Mouse (Mus musculus) liver, embryonic 11.5 days (tissue): ENCODE results near the gene Lamb1. TPM values are rescaled to one million over a fixed set of nuclear protein-coding genes. Genes with fewer than 3 reads are reported as not detected.

ENCODE experiments used
- ATAC-seq: fragments of 200-750 bp; cut with Nextera tagmentation; replicated peaks from 2 replicates; pipeline ENCODE4 v1.8.0; 2017; ENCODE audit warnings: moderate number of reproducible peaks, mild to moderate bottlenecking, moderate TSS enrichment, moderate library complexity; ENCODE audit not compliant: low FRiP score
- DNase-seq: peaks from one replicate; pipeline ENCODE4 v3.0.0-alpha.2; 2017; ENCODE audit warnings: low spot score
- H3K27ac ChIP-seq: fragments of 300-500 bp; sonication (generic); 2 replicates; pipeline ENCODE4 v1.5.1; 2014; ENCODE audit warnings: mild to moderate bottlenecking, low read depth, low read length, control low read depth
- H3K27me3 ChIP-seq: fragments of 300-500 bp; sonication (generic); replicated peaks from 2 replicates; pipeline ENCODE4 v1.6.1; 2014; ENCODE audit warnings: low read length, mixed read lengths; ENCODE audit not compliant: control insufficient read depth, insufficient read depth
- H3K36me3 ChIP-seq: fragments of 300-500 bp; sonication (generic); 2 replicates; pipeline ENCODE4 v1.6.1; 2014; ENCODE audit warnings: mild to moderate bottlenecking, low read length, moderate library complexity, mixed read lengths; ENCODE audit not compliant: control insufficient read depth, insufficient read depth
- H3K4me1 ChIP-seq: fragments of 300-500 bp; sonication (generic); replicated peaks from 2 replicates; pipeline ENCODE4 v1.6.1; 2014; ENCODE audit warnings: low read length, mixed read lengths; ENCODE audit not compliant: control insufficient read depth, insufficient read depth
- H3K4me2 ChIP-seq: fragments of 300-500 bp; sonication (generic); 2 replicates; pipeline ENCODE4 v1.6.1; 2014; ENCODE audit warnings: mild to moderate bottlenecking, control low read depth, moderate library complexity
- H3K4me3 ChIP-seq: fragments of 300-500 bp; sonication (generic); 2 replicates; pipeline ENCODE4 v1.5.1; 2014; ENCODE audit warnings: low read depth, low read length, control low read depth
- H3K9ac ChIP-seq: fragments of 300-500 bp; sonication (generic); 2 replicates; pipeline ENCODE4 v1.6.1; 2014; ENCODE audit warnings: low read depth, low read length, control low read depth
- H3K9me3 ChIP-seq: fragments of 300-500 bp; sonication (generic); 2 replicates; pipeline ENCODE4 v1.6.1; 2016; ENCODE audit warnings: low read length, inconsistent platforms, mixed read lengths; ENCODE audit not compliant: control insufficient read depth
- WGBS: fragments of 180-500 bp; shearing (Covaris S2); extraction: QIAGEN DNeasy Blood & Tissue Kit; methylation state at CpG from one replicate; pipeline ENCODE4 v1.1.7; 2014; 5-methylcytosine and 5-hydroxymethylcytosine counted together
- polyA plus RNA-seq: library from polyadenylated mRNA; unstranded; fragments of >200 nt; fragmentation: Nextera tagmentation; extraction: Ambion mirVana; gene quantifications from 2 replicates; pipeline ENCODE4 v1.2.1, GENCODE M21; 2014

Lamb1 gene
- polyA plus RNA-seq, 1 experiment from 2014 or later = 17.0 TPM

DNA sequence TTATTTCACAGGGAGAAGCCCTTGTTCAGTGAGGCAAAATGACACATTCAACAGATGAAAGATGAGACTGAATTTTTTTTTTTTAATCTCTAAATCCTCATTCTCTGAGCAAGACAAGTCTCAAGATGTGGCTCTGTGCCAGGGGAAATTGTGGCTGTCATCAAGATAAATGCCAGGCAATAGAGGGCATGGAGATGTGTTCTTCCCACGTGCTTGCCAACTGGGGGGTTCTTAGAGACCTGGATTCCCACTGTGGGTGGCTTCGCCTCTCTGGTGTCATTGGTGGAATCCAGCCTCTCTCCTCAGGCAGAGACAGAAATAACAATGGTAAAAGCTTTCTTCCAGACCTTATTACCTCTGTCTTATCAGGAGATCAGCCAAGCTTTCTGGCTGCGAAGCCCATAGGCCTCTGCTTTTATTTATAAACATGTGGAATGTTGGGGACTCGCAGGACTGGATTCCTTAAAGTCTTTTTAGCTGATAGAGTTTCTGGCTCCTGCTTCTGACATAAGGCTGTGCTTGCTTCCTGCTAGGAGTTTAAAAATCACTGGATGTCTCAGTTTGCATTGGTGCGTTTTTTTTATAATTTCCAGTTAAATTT, 41.1 kb downstream of the Lamb1 start:
- H3K27ac ChIP-seq = no peak overlapping the region

DNA sequence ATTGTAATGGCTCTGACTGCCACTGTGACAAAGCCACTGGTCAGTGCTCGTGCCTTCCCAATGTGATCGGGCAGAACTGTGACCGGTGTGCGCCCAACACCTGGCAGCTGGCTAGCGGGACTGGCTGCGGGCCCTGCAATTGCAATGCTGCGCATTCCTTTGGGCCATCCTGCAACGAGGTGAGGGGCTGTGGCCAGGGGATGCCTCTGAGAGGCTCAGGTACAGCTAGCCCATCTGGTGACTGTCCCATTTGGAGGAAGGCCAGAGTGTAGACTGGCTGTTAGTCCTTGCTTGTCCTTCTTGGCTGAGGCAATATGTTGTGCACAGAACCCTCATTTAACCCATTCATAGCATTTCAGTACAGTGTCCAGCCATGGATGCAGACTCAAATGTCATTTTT, 42.0 kb downstream of the Lamb1 start:
- DNase-seq = no peak
- Histone ChIP-seq H3K9ac (no peak overlapping the region), H3K9me3 (no peaks in the 10 kb centered on the region), H3K27me3 (no peaks in the 10 kb centered on the region), H3K4me2 (no peak overlapping the region), H3K4me1 (no peaks in the 10 kb centered on the region), H3K4me3 (no peak overlapping the region), H3K27ac (no peak overlapping the region), H3K36me3 (peaks cover 3% of the 10 kb centered on the region)
- ATAC-seq = no peak
- WGBS = 88% methylated on average over 8 of the region's 8 CpGs

More for the DNA sequence above, 41.1 kb downstream of the Lamb1 start:
- no peak overlapping the region for H3K4me2 ChIP-seq
- no peaks in the 10 kb centered on the region for H3K9me3 ChIP-seq
- peaks cover 3% of the 10 kb centered on the region for H3K36me3 ChIP-seq
- H3K4me1 ChIP-seq = no peaks in the 10 kb centered on the region
- H3K27me3 ChIP-seq = no peaks in the 10 kb centered on the region
- 70% methylated on average over 5 of the region's 5 CpGs for WGBS
- H3K4me3 ChIP-seq = no peak overlapping the region
- no peak for ATAC-seq
- H3K9ac ChIP-seq = no peak overlapping the region
- DNase-seq = no peak

DNA sequence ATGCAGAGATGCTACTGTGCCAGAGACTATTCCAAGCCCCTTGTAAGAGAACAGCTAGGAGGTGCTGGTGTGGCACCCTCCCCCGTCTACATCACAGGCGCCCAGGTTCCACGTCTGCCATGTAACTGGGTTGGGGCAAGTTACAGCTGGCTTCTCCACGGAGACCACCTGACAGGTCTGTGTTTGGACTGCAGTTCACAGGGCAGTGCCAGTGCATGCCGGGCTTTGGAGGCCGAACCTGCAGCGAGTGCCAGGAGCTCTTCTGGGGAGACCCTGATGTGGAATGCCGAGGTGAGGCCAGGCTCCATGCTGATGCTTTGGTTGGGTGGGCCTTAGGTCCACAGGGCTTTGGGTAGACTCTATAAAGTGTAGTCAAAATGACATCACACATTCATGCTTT, 42.7 kb downstream of the Lamb1 start:
- Histone ChIP-seq H3K4me3 (no peak overlapping the region), H3K9me3 (no peaks in the 10 kb centered on the region), H3K9ac (no peak overlapping the region), H3K27ac (no peak overlapping the region), H3K27me3 (no peaks in the 10 kb centered on the region), H3K4me1 (no peaks in the 10 kb centered on the region), H3K4me2 (no peak overlapping the region), H3K36me3 (peaks cover 3% of the 10 kb centered on the region)
- 92% methylated on average over 8 of the region's 8 CpGs for WGBS
- ATAC-seq (no peak), DNase-seq (no peak)

DNA sequence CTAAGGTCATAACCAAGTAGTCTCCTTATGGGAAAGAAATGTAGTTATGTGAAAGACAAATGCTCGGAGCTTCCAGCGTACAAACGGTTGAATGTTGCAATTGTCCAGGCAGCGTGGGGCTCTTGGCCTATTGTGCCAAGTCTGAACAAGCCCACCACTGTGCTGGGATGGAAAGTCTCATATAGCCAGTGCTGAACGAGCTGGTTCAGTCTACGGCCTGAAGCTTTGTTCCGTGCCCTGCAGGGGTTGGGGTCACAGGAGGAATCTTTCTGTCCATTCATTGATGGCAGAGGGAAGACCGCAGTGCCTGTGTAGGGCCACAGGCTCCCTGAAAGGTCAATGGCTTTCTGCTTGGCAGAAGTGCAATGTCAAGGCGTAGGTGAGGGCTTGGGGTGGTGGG, 45.7 kb downstream of the Lamb1 start:
- ATAC-seq (no peak), DNase-seq (no peak)
- Histone ChIP-seq H3K36me3 (peaks cover 15% of the 10 kb centered on the region), H3K27me3 (no peaks in the 10 kb centered on the region), H3K4me2 (no peak overlapping the region), H3K9ac (no peak overlapping the region), H3K27ac (no peak overlapping the region), H3K4me1 (no peaks in the 10 kb centered on the region), H3K4me3 (no peak overlapping the region), H3K9me3 (no peaks in the 10 kb centered on the region)
- WGBS = 83% methylated on average over 9 of the region's 9 CpGs

DNA sequence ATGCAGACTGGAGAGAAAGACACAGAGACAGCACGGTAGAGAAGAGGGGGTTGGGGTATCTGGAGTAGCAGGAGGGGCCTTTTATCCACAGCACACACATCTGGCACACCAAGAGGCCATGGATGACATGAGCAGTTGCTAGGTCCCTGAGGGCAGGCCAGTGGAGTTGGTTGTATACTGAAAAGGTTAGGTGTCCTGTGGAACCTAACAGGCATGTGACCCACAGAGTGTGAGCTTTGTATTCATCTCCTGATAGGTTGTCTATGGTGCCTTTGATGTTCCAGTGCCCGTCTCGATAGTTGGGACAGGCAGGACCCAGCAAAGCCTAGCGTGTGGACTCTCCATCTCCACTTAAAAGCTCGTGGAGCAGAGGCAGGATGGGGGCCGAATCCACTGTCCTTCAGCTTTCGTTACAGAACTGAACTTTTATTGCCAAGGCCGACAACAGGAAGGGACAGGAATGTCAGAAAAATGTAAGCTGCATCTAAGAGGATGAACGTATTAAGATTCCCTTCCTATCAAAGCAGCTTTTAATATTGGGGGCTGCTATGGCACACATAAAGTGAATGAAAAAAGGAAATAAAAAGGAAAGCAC, 46.7 kb downstream of the Lamb1 start:
- DNase-seq = no peak
- H3K9ac ChIP-seq = no peak overlapping the region
- H3K9me3 ChIP-seq = no peaks in the 10 kb centered on the region
- WGBS = 82% methylated on average over 9 of the region's 9 CpGs
- no peaks in the 10 kb centered on the region for H3K4me1 ChIP-seq
- ATAC-seq = no peak
- H3K4me2 ChIP-seq = no peak overlapping the region
- H3K27ac ChIP-seq = no peak overlapping the region
- H3K4me3 ChIP-seq = no peak overlapping the region
- H3K27me3 ChIP-seq = no peaks in the 10 kb centered on the region
- H3K36me3 ChIP-seq = peaks cover 15% of the 10 kb centered on the region

DNA sequence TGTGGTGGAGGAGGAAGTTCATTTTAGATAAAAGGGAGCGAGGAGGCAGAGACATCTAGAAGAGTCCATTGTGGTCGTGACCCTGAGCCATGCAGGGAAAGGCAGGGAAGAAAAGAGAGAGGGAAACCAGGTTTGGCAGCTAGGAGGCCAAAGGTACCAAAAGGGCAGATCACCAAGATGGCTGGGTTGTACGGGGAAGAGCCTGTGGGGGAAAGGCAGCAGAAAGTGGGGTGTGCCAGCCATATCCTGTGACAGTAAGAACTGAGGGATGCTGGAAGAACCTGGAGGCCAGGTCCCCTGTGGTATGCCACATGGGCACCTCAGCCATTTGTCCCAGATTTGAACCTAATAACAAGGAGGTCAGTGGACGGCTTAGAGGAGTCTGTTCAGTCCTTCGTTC, 47.2 kb downstream of the Lamb1 start:
- H3K4me2 ChIP-seq = no peak overlapping the region
- no peaks in the 10 kb centered on the region for H3K4me1 ChIP-seq
- no peak overlapping the region for H3K9ac ChIP-seq
- DNase-seq (no peak), ATAC-seq (no peak)
- no peaks in the 10 kb centered on the region for H3K9me3 ChIP-seq
- peaks cover 15% of the 10 kb centered on the region for H3K36me3 ChIP-seq
- H3K27me3 ChIP-seq = no peaks in the 10 kb centered on the region
- H3K27ac ChIP-seq = no peak overlapping the region
- 73% methylated on average over 5 of the region's 5 CpGs for WGBS
- H3K4me3 ChIP-seq = no peak overlapping the region

DNA sequence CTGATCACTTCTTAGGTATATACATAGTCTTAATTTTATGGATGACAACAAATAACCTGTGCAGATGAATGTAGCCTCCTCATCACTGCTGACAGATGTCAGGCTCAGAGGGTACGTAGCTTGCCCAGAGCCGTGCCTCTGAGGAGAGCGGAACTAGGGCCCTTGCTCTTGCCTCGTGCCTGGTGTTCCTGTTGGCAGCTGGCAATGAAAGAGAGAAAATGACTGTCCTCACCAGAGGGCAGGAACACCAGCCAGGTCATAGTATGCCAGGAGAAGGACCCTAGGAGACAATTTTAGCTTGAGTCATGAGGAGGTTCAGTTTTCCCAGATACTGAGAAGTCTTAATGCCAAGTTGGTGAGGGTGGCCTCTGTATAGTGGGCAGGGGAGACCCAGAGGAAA, 48.1 kb downstream of the Lamb1 start:
- Histone ChIP-seq H3K9me3 (no peaks in the 10 kb centered on the region), H3K4me1 (no peaks in the 10 kb centered on the region), H3K4me2 (no peak overlapping the region), H3K27me3 (no peaks in the 10 kb centered on the region), H3K4me3 (no peak overlapping the region), H3K9ac (no peak overlapping the region), H3K27ac (no peak overlapping the region), H3K36me3 (peaks cover 12% of the 10 kb centered on the region)
- WGBS = 93% methylated on average over 4 of the region's 4 CpGs
- ATAC-seq (no peak), DNase-seq (no peak)

DNA sequence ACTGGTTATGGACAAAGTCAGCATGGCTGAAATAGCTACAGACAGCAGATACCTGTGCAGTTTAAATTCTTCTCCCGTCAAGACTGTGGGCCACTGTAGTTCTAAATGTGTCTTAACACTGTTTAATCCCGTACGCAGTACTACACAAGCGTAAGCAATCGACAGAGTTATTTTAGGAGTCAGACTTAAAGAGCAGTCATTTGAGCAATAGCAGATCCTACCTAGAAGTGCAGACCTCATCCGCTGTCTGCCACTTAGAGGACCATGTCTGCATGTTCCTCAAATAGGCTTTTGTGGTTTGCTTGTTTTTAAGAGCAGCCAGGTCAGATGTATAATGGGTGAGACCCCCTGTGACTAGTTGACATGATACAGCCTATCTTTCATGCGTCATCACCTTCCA, 49.3 kb downstream of the Lamb1 start:
- H3K36me3 ChIP-seq = peaks cover 12% of the 10 kb centered on the region
- no peak overlapping the region for H3K4me3 ChIP-seq
- DNase-seq (no peak), ATAC-seq (no peak)
- no peaks in the 10 kb centered on the region for H3K27me3 ChIP-seq
- H3K9ac ChIP-seq = no peak overlapping the region
- no peaks in the 10 kb centered on the region for H3K9me3 ChIP-seq
- 88% methylated on average over 7 of the region's 7 CpGs for WGBS
- no peaks in the 10 kb centered on the region for H3K4me1 ChIP-seq
- H3K4me2 ChIP-seq = no peak overlapping the region
- H3K27ac ChIP-seq = no peak overlapping the region

DNA sequence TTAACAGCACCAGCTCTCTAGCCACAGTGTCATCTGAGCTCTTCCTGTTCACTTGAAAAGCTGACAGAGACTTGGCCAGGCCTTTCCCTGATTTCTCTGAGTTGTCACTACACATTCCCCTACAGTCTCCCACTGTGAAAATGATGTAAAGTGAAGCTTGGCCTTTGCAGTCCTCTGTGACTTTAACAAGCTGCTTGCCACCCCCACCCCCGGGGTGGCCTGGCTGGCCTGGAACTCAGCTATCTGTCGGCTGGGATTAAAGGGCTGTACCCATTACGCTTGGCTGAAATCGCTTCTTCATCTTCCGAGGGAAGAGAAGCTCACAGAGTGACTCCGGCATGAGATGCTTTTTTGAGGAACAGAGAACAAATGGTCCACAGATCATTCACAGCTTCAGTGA, 50.9 kb downstream of the Lamb1 start:
- Histone ChIP-seq H3K27ac (no peak overlapping the region), H3K4me1 (no peaks in the 10 kb centered on the region), H3K4me2 (no peak overlapping the region), H3K9me3 (no peaks in the 10 kb centered on the region), H3K9ac (no peak overlapping the region), H3K4me3 (no peak overlapping the region), H3K27me3 (no peaks in the 10 kb centered on the region), H3K36me3 (peaks cover 12% of the 10 kb centered on the region)
- ATAC-seq (no peak), DNase-seq (no peak)
- 74% methylated on average over 6 of the region's 6 CpGs for WGBS
